Mouse (Mus musculus): ENCODE data around the gene Cchcr1. TPM values are rescaled to one million over a fixed set of nuclear protein-coding genes. Genes with fewer than 3 reads are reported as not detected.

Cchcr1 gene
- polyA plus RNA-seq, 1 experiment from 2014 or later, result 26.1 TPM

- Histone ChIP-seq H3K27me3 (no peaks in the 10 kb centered on the region), H3K36me3 (peaks cover 15% of the 10 kb centered on the region), H3K9me3 (no peaks in the 10 kb centered on the region), H3K4me2 (replicated peaks) (peak overlapping the region; percentile 75), H3K9ac (peak overlapping the region; percentile 70), H3K4me3 (peak overlapping the region; percentile 57), H3K4me1 (peaks cover 31% of the 10 kb centered on the region), H3K27ac (0 out of 2 replicates have a peak overlapping the region, but pooled peaks have one; percentile 5)
- ATAC-seq (ENCODE audit: insufficient number of reproducible peaks, insufficient read depth, low FRiP score, low TSS enrichment), result no peak
- WGBS, result 10% methylated on average over 12 of the region's 12 CpGs
Measured at GRCm38 (mm10) chr17:35517526-35517925, 626 bp downstream of the Cchcr1 start.

- WGBS, result 84% methylated on average over 9 of the region's 9 CpGs
- Histone ChIP-seq H3K4me3 (no peak overlapping the region), H3K27ac (no peak overlapping the region), H3K9me3 (no peaks in the 10 kb centered on the region), H3K4me1 (no peaks in the 10 kb centered on the region), H3K36me3 (peaks cover 54% of the 10 kb centered on the region), H3K27me3 (no peaks in the 10 kb centered on the region), H3K4me2 (replicated peaks) (no peak overlapping the region), H3K9ac (no peak overlapping the region)
- no peak for ATAC-seq (ENCODE audit: insufficient number of reproducible peaks, insufficient read depth, low FRiP score, low TSS enrichment)
Measured at GRCm38 (mm10) chr17:35524354-35524753, 7.5 kb downstream of the Cchcr1 start.

DNA sequence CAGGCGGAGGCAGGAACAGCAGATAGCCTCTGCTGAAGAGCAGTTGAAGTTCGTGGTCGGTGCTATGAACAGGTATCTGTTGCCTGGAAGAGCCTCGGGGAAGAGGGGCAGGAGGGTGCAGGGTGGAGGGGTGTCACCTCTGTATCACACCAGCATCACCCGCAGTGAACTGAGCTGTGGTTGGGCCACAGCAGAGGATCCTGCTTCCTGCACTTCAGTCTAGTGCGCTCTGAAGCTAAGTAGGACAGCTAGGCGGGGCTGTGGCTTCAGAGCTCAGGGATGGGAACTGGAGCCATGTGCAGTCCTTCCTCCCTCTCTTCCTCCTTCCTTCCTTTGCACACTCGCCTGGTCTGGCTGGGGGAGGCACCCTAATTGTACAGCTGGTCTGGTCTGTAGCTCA is 9.7 kb downstream of the Cchcr1 start:
- Histone ChIP-seq H3K36me3 (peaks cover 59% of the 10 kb centered on the region), H3K27me3 (no peaks in the 10 kb centered on the region), H3K4me2 (replicated peaks) (no peak overlapping the region), H3K9me3 (no peaks in the 10 kb centered on the region), H3K4me1 (no peaks in the 10 kb centered on the region), H3K4me3 (no peak overlapping the region), H3K9ac (no peak overlapping the region), H3K27ac (no peak overlapping the region)
- WGBS, result 75% methylated on average over 8 of the region's 8 CpGs
- ATAC-seq (ENCODE audit: insufficient number of reproducible peaks, insufficient read depth, low FRiP score, low TSS enrichment), result no peak

DNA sequence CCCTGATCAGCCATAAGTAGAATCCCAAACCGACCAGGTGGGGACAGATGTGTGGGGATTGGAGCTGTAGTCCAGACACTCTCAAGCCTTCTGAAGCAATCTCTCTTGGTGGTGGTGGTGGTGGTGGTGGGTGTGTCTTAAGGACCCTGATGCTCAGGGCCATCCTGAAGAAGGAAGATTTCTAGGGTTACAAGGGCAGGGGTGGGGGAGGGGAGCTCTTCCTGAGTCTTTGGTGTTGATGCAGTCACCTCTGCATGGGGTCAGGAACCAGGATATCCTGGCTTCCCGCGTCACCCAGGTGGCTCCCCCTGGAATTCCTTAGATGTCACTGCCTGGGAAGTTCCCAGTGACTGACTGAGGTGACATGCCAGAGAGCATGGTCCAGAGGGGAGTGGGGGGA is 15.5 kb downstream of the Cchcr1 start:
- Histone ChIP-seq H3K36me3 (peaks cover 31% of the 10 kb centered on the region), H3K9ac (no peak overlapping the region), H3K27me3 (no peaks in the 10 kb centered on the region), H3K4me3 (no peak overlapping the region), H3K4me2 (replicated peaks) (no peak overlapping the region), H3K4me1 (no peaks in the 10 kb centered on the region; the same call in 1 of the 2 replicates), H3K27ac (no peak overlapping the region), H3K9me3 (no peaks in the 10 kb centered on the region)
- 13% methylated on average over 3 of the region's 3 CpGs for WGBS
- ATAC-seq (ENCODE audit: insufficient number of reproducible peaks, insufficient read depth, low FRiP score, low TSS enrichment), result no peak

DNA sequence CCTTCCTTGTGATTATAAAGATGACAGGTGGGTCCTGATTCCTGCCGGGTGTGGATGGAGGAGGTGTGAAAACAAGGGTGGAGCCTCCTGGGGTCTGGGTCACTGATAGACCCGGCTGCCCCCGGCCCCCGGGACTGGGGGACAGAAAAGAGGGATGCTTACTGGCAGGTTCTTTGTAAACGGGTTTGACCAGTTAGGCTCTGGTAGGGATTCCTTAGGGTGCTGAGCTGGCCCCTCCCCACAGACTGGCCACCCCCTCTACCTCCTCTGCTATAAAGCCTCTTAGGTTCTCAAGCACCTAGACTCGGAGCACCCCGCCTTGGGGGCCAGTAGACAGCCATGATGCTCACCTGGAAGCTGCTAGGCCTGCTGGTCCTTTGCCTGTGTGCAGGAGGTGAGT is 16.0 kb downstream of the Cchcr1 start, which contains the start of gene Psors1c2:
Gene Psors1c2, plus strand, starts transcription at position 301 of the 400 bp plus-strand sequence.
- no peak for ATAC-seq (ENCODE audit: insufficient number of reproducible peaks, insufficient read depth, low FRiP score, low TSS enrichment)
- Histone ChIP-seq H3K4me1 (no peaks in the 10 kb centered on the region; the same call in 1 of the 2 replicates), H3K36me3 (peaks cover 29% of the 10 kb centered on the region), H3K4me2 (replicated peaks) (no peak within 1 kb of the TSS), H3K9me3 (no peaks in the 10 kb centered on the region), H3K27me3 (no peaks in the 10 kb centered on the region), H3K4me3 (no peak within 1 kb of the TSS), H3K27ac (no peak within 1 kb of the TSS), H3K9ac (no peak within 1 kb of the TSS)
- WGBS, result 44% methylated on average over 7 of the region's 7 CpGs

DNA sequence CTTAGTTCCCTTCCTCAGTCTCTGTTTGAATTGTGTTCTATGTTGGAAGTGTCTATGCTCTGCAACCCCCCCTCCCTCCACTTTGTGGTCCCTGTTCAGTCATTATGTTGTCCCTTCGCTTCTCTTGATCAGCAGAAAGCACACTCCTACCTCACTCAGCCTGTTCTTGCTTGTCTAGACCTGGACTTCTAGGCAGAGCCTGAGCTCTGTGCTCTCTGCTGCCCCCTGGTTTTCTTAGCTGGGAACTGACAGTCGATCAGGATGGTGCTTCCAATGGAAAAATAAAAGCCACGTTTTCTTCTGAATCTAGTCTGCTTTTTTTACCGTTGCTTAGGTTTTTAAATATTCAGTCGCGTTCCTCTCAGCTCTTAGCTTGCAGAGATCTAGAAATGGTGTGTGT is 17.4 kb downstream of the Cchcr1 start:
- Histone ChIP-seq H3K36me3 (peaks cover 15% of the 10 kb centered on the region), H3K4me3 (no peak overlapping the region), H3K27me3 (no peaks in the 10 kb centered on the region), H3K9ac (no peak overlapping the region), H3K9me3 (no peaks in the 10 kb centered on the region), H3K4me2 (replicated peaks) (no peak overlapping the region), H3K27ac (no peak overlapping the region), H3K4me1 (no peaks in the 10 kb centered on the region; the same call in 1 of the 2 replicates)
- 13% methylated on average over 6 of the region's 6 CpGs for WGBS
- ATAC-seq (ENCODE audit: insufficient number of reproducible peaks, insufficient read depth, low FRiP score, low TSS enrichment), result no peak

DNA sequence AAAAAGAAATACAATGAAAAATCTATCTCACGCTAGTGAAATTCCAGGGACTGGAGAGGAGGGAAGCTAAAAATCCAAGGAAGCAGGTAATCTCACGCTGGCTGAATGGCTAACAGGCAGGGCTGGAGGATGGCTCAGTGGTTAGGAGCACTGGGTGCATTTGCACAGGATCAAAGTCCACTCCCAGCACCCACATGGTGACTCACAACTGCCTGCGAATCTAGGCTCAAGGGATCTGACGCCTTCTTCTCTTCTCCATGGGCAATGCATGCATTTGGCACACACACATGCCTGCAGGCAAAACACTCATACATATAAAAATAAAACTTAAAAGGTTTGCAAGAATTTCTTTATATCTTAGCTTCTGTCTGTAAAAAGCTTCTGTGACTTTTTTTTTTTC is 20.5 kb downstream of the Cchcr1 start:
- H3K27ac ChIP-seq, result no peak overlapping the region
- no peak overlapping the region for H3K4me2 ChIP-seq (replicated peaks)
- no peaks in the 10 kb centered on the region for H3K27me3 ChIP-seq
- no peak overlapping the region for H3K4me3 ChIP-seq
- no peaks in the 10 kb centered on the region; the same call in 1 of the 2 replicates for H3K4me1 ChIP-seq
- no peaks in the 10 kb centered on the region for H3K9me3 ChIP-seq
- no peak overlapping the region for H3K9ac ChIP-seq
- no peak for ATAC-seq (ENCODE audit: insufficient number of reproducible peaks, insufficient read depth, low FRiP score, low TSS enrichment)
- no peaks in the 10 kb centered on the region for H3K36me3 ChIP-seq
- WGBS, result 85% methylated on average over 4 of the region's 4 CpGs

GRCm38 (mm10) chr17:35538476-35538875 is 21.6 kb downstream of the Cchcr1 start:
- 74% methylated on average over 1 of the region's 1 CpGs for WGBS
- no peaks in the 10 kb centered on the region for H3K4me1 ChIP-seq
- H3K4me2 ChIP-seq (replicated peaks), result no peak overlapping the region
- H3K9ac ChIP-seq, result no peak overlapping the region
- H3K9me3 ChIP-seq, result no peaks in the 10 kb centered on the region
- no peaks in the 10 kb centered on the region for H3K36me3 ChIP-seq
- no peaks in the 10 kb centered on the region for H3K27me3 ChIP-seq
- no peak overlapping the region for H3K4me3 ChIP-seq
- ATAC-seq (ENCODE audit: insufficient number of reproducible peaks, insufficient read depth, low FRiP score, low TSS enrichment), result no peak
- H3K27ac ChIP-seq, result no peak overlapping the region

- ATAC-seq (ENCODE audit: insufficient number of reproducible peaks, insufficient read depth, low FRiP score, low TSS enrichment), result no peak
- Histone ChIP-seq H3K36me3 (no peaks in the 10 kb centered on the region), H3K27ac (no peak overlapping the region), H3K9ac (no peak overlapping the region), H3K4me1 (no peaks in the 10 kb centered on the region), H3K27me3 (no peaks in the 10 kb centered on the region), H3K4me3 (no peak overlapping the region), H3K9me3 (no peaks in the 10 kb centered on the region), H3K4me2 (replicated peaks) (no peak overlapping the region)
- WGBS, result 58% methylated on average over 10 of the region's 10 CpGs
Measured at GRCm38 (mm10) chr17:35539540-35539939, 22.6 kb downstream of the Cchcr1 start.

DNA sequence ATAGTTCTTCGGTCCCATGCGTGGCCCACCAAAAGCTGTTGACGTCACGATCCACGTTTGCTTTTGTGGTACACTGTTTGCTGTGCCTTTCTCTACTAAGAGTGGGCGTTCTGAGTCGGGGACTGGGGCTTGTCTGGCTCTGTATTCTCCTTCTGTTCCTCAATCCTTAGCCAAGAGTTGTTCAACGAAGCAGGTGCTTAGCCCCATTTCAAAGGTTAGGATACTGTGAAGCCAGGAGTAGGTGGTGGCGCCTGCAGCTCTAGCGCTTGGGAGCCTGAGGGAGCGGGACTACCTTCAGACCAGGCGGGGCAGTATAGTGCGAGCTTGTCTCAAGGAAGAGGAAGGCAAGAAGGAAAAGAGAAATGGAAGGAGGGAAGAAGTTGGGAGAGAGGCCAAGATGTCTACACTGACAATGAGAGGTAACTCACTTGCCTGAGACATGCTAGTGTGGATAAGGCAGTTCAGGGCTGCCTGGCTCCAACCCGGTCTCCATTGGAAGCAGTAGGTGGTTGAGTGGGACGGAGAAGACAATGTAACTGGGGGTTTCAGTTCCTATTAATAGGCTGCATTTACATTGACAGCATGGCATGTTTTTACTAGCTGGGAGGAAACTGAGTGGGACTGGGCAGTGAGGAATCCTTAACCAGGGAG is 26.0 kb downstream of the Cchcr1 start:
- H3K36me3 ChIP-seq, result no peaks in the 10 kb centered on the region
- H3K9me3 ChIP-seq, result no peaks in the 10 kb centered on the region
- no peak overlapping the region for H3K9ac ChIP-seq
- H3K4me1 ChIP-seq, result 0 out of 2 replicates have a peak, but pooled peaks cover 6% of the 10 kb centered on the region
- no peaks in the 10 kb centered on the region for H3K27me3 ChIP-seq
- no peak for ATAC-seq (ENCODE audit: insufficient number of reproducible peaks, insufficient read depth, low FRiP score, low TSS enrichment)
- H3K4me3 ChIP-seq, result no peak overlapping the region
- 80% methylated on average over 15 of the region's 15 CpGs for WGBS
- H3K27ac ChIP-seq, result no peak overlapping the region
- H3K4me2 ChIP-seq (replicated peaks), result no peak overlapping the region

- H3K9ac ChIP-seq, result no peak overlapping the region
- H3K27me3 ChIP-seq, result no peaks in the 10 kb centered on the region
- no peaks in the 10 kb centered on the region for H3K9me3 ChIP-seq
- H3K4me2 ChIP-seq (replicated peaks), result no peak overlapping the region
- H3K4me3 ChIP-seq, result no peak overlapping the region
- H3K36me3 ChIP-seq, result no peaks in the 10 kb centered on the region
- WGBS, result 46% methylated on average over 14 of the region's 14 CpGs
- ATAC-seq (ENCODE audit: insufficient number of reproducible peaks, insufficient read depth, low FRiP score, low TSS enrichment), result no peak
- H3K27ac ChIP-seq, result no peak overlapping the region
- H3K4me1 ChIP-seq, result 0 out of 2 replicates have a peak, but pooled peaks cover 6% of the 10 kb centered on the region
Measured at GRCm38 (mm10) chr17:35543412-35543861, 26.5 kb downstream of the Cchcr1 start.

- H3K27ac ChIP-seq, result no peak overlapping the region
- H3K36me3 ChIP-seq, result no peaks in the 10 kb centered on the region
- H3K4me2 ChIP-seq (replicated peaks), result no peak overlapping the region
- no peak for ATAC-seq (ENCODE audit: insufficient number of reproducible peaks, insufficient read depth, low FRiP score, low TSS enrichment)
- no peaks in the 10 kb centered on the region for H3K9me3 ChIP-seq
- no peak overlapping the region for H3K4me3 ChIP-seq
- 81% methylated on average over 6 of the region's 6 CpGs for WGBS
- H3K9ac ChIP-seq, result no peak overlapping the region
- 0 out of 2 replicates have a peak, but pooled peaks cover 6% of the 10 kb centered on the region for H3K4me1 ChIP-seq
- H3K27me3 ChIP-seq, result no peaks in the 10 kb centered on the region
Measured at GRCm38 (mm10) chr17:35544001-35544400, 27.1 kb downstream of the Cchcr1 start.

Data from embryonic facial prominence, embryonic 12.5 days (tissue).